In the genomic region with DNA sequence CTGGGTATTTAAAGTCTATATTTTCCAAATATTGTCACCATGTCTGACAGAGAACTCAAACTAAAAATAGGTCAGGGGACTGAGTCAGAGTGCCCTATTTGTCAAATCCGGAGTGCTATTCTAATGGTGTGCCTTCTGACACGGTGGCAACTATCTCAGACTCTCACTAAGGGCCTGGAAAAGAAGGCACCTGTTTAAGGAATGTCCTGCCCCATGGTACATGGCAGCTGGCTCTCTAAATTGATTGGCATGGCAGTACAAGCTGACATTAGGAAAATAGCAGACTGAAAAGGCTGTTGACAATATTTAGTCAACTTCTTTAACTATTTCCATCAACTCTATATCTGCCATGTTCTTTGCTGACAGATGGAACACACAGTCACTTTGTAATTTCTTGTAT, we compare ENCODE assay signal across 28 mouse cellular contexts.
"Had no signal": no experiment of that assay in that cellular context is flagged by ENCODE, and none has a peak within 500 bp of the region (broad histone marks: within the 10 kb centered on the region; RNA-seq: fewer than 3 reads in every experiment).

No protein-coding gene starts in this region.

- DNase-seq: cerebellum, adult 2 months; cerebellum, adult 8-10 months; cerebellum, adult 9-10 months; cerebellum, adult 9-11 months; cerebellum, postnatal 10 days; cerebellum, postnatal 14 days; cerebellum, postnatal 25 days; cerebellum, postnatal 36 days; embryo, embryonic 11 days; forebrain, postnatal 0 days; gastrocnemius, adult 2 months; gastrocnemius, postnatal 10 days; gastrocnemius, postnatal 14 days; gastrocnemius, postnatal 25 days; heart, adult 11 months; heart, adult 18-20 months; heart, adult 2 months had no signal

- H3K4me1 ChIP-seq: embryonic facial prominence, embryonic 12.5 days; embryonic facial prominence, embryonic 13.5 days; embryonic facial prominence, embryonic 15.5 days; forebrain, embryonic 10.5 days; forebrain, embryonic 12.5 days; forebrain, embryonic 13.5 days; forebrain, embryonic 15.5 days; heart, embryonic 10.5 days had no signal

- H3K27ac ChIP-seq: embryonic facial prominence, embryonic 12.5 days; embryonic facial prominence, embryonic 13.5 days; embryonic facial prominence, embryonic 15.5 days; forebrain, embryonic 10.5 days; forebrain, embryonic 12.5 days; forebrain, embryonic 13.5 days; forebrain, embryonic 15.5 days; heart, adult 2 months; heart, embryonic 10.5 days had no signal

- H3K9ac ChIP-seq: embryonic facial prominence, embryonic 12.5 days; embryonic facial prominence, embryonic 13.5 days; embryonic facial prominence, embryonic 15.5 days; forebrain, embryonic 12.5 days; forebrain, embryonic 13.5 days; forebrain, embryonic 15.5 days; forebrain, postnatal 0 days had no signal

- H3K9me3 ChIP-seq: embryonic facial prominence, embryonic 12.5 days; embryonic facial prominence, embryonic 13.5 days; embryonic facial prominence, embryonic 15.5 days; forebrain, embryonic 10.5 days; forebrain, embryonic 12.5 days; forebrain, embryonic 13.5 days; forebrain, embryonic 15.5 days; heart, embryonic 10.5 days had no signal

- H3K27me3 ChIP-seq: embryonic facial prominence, embryonic 12.5 days; embryonic facial prominence, embryonic 13.5 days; embryonic facial prominence, embryonic 15.5 days; forebrain, embryonic 12.5 days; forebrain, embryonic 13.5 days; forebrain, embryonic 15.5 days had no signal

- H3K36me3 ChIP-seq: embryonic facial prominence, embryonic 12.5 days; embryonic facial prominence, embryonic 13.5 days; embryonic facial prominence, embryonic 15.5 days; forebrain, embryonic 10.5 days; forebrain, embryonic 12.5 days; forebrain, embryonic 15.5 days; heart, embryonic 10.5 days had no signal

- H3K4me2 ChIP-seq: embryonic facial prominence, embryonic 12.5 days; embryonic facial prominence, embryonic 13.5 days; embryonic facial prominence, embryonic 15.5 days; forebrain, embryonic 12.5 days; forebrain, embryonic 13.5 days; forebrain, embryonic 15.5 days had no signal

- H3K4me3 ChIP-seq: embryonic facial prominence, embryonic 12.5 days; embryonic facial prominence, embryonic 13.5 days; embryonic facial prominence, embryonic 15.5 days; erythroblast, embryonic 14.5 days; forebrain, embryonic 10.5 days; forebrain, embryonic 12.5 days; forebrain, embryonic 13.5 days; forebrain, embryonic 15.5 days; gastrocnemius, adult 2 months; heart, adult 2 months; heart, embryonic 10.5 days had no signal

- ATAC-seq: forebrain, embryonic 13.5 days; forebrain, embryonic 14.5 days; forebrain, embryonic 15.5 days; forebrain, embryonic 16.5 days; forebrain, postnatal 0 days had no signal
